In genomic region chr1:105829171-105829570, GRCm38 (mm10) we compare ENCODE assay signal across 20 mouse cellular contexts. TPM values are rescaled to one million over a fixed set of nuclear protein-coding genes. Genes with fewer than 3 reads are reported as not detected.
A peak's percentile ranks its signal among the peaks of the same experiment; 100 is the strongest.
DNase-seq lines count a peak whose midpoint lies in the region; ATAC-seq and TF ChIP-seq lines count a peak whose summit lies in the region.
"Had no signal": no experiment of that assay in that cellular context is flagged by ENCODE, and none has a peak within 500 bp of the region (broad histone marks: within the 10 kb centered on the region; RNA-seq: fewer than 3 reads in every experiment).

No protein-coding gene starts in this region.

- H3K4me2 ChIP-seq in hindbrain, postnatal 0 days (ENCODE audit: low read depth, low read length), result no peak overlapping the region
- H3K4me2 ChIP-seq: heart, embryonic 13.5 days; limb, embryonic 15.5 days had no signal

- H3K36me3 ChIP-seq in heart, adult 2 months (ENCODE audit: control insufficient read depth, insufficient read depth, low read length), result no peaks in the 10 kb centered on the region; the same call in 1 of the 2 replicates
- no peaks in the 10 kb centered on the region for H3K36me3 ChIP-seq in hindbrain, postnatal 0 days (ENCODE audit: insufficient read depth, low read length)
- H3K36me3 ChIP-seq: heart, embryonic 13.5 days; limb, embryonic 15.5 days had no signal

- no peak for TF ChIP-seq CTCF in heart, adult 2 months (IDR thresholded peaks at IDR 0.05)
- TF ChIP-seq CTCF in hindbrain, postnatal 0 days (IDR thresholded peaks at IDR 0.05; ENCODE audit: low read depth), result no peak

- intact Hi-C loops in heart, adult 2 months (cut with DNase I), result no loop called here
- intact Hi-C loops in left cerebral cortex, postnatal 4 days (cut with DNase I), result no loop called here
- intact Hi-C loops in left cerebral cortex, postnatal 10 days (cut with DNase I), result no loop called here

- H3K9ac ChIP-seq in heart, adult 2 months (ENCODE audit: low read depth, low read length), result no peak overlapping the region
- no peak overlapping the region for H3K9ac ChIP-seq in hindbrain, postnatal 0 days (replicated peaks; ENCODE audit: low read length)
- H3K9ac ChIP-seq: heart, embryonic 13.5 days; limb, embryonic 15.5 days had no signal

- no peaks in the 10 kb centered on the region for H3K9me3 ChIP-seq in hindbrain, postnatal 0 days (ENCODE audit: low read length)
- H3K9me3 ChIP-seq: heart, embryonic 13.5 days; limb, embryonic 15.5 days had no signal

- peak; percentile 12 for DNase-seq in heart, adult 11 months
- no peak for DNase-seq in heart, adult 2 months
- DNase-seq in left cerebral cortex, postnatal 4 days, result peak; percentile 27
- no peak for DNase-seq in left cerebral cortex, postnatal 10 days (ENCODE audit: extremely low spot score in 1 of 2, low spot score in 2 of 2)
- DNase-seq in hindbrain, postnatal 0 days (ENCODE audit: low spot score), result peak; percentile 61
- peak; percentile 53 for DNase-seq in retina, embryonic 14.5 days (ENCODE audit: low spot score)
- no peak for DNase-seq in adrenal gland, postnatal 4 days (ENCODE audit: low spot score in 2 of 2)
- no peak for DNase-seq in gastrocnemius, postnatal 4 days (ENCODE audit: low spot score in 2 of 2)
- DNase-seq: cerebellum, postnatal 36 days; gastrocnemius, postnatal 25 days; heart, postnatal 36 days; kidney, postnatal 14 days; lung, postnatal 14 days; right cerebral cortex, postnatal 4 days; thymus, postnatal 36 days had no signal

- no peak for TF ChIP-seq EP300 in heart, adult 2 months (IDR thresholded peaks at IDR 0.05; ENCODE audit: insufficient read depth, low read depth, low read length)

- H3K27me3 ChIP-seq in heart, adult 2 months (ENCODE audit: control insufficient read depth, insufficient read depth, low read length), result no peaks in the 10 kb centered on the region
- no peaks in the 10 kb centered on the region for H3K27me3 ChIP-seq in hindbrain, postnatal 0 days (ENCODE audit: insufficient read depth, low read length)
- H3K27me3 ChIP-seq: heart, embryonic 13.5 days; limb, embryonic 15.5 days had no signal

- no peaks in the 10 kb centered on the region for H3K79me2 ChIP-seq in heart, adult 2 months (replicated peaks; ENCODE audit: control insufficient read depth, insufficient read depth, low read length)

- WGBS in heart, adult 2 months, result 68% methylated on average over 5 of the region's 5 CpGs
- 50% methylated on average over 5 of the region's 5 CpGs for WGBS in hindbrain, postnatal 0 days

- H3K4me1 ChIP-seq in heart, adult 2 months (ENCODE audit: control insufficient read depth, insufficient read depth, low read length), result peaks cover 2% of the 10 kb centered on the region; the same call in 1 of the 2 replicates
- H3K4me1 ChIP-seq in hindbrain, postnatal 0 days (ENCODE audit: insufficient read depth, low read length), result no peaks in the 10 kb centered on the region
- H3K4me1 ChIP-seq: limb, embryonic 15.5 days had no signal

- peak; percentile 83 for ATAC-seq in hindbrain, postnatal 0 days
- ATAC-seq: intestine, embryonic 16.5 days had no signal

- no peak overlapping the region for H3K4me3 ChIP-seq in heart, adult 2 months
- H3K4me3 ChIP-seq in hindbrain, postnatal 0 days (ENCODE audit: low read length), result no peak overlapping the region
- H3K4me3 ChIP-seq: erythroblast, embryonic 14.5 days; heart, embryonic 13.5 days; limb, embryonic 15.5 days had no signal

- no peak for TF ChIP-seq POLR2A in heart, adult 2 months (IDR thresholded peaks at IDR 0.05; ENCODE audit: insufficient read depth, low read depth, low read length)

- no peak overlapping the region for H3K27ac ChIP-seq in heart, adult 2 months
- H3K27ac ChIP-seq in hindbrain, postnatal 0 days, result no peak overlapping the region
- H3K27ac ChIP-seq: heart, embryonic 13.5 days; limb, embryonic 15.5 days had no signal

RNA-seq across cellular contexts. Expression of gene Tnfrsf11a, which starts 48.7 kb away (rescaled TPM):
- total RNA-seq in heart, adult 2 months (2021), result 1 to 10 TPM; 1.4 to 1.9 TPM
- polyA plus RNA-seq in heart, adult 2 months (2012; rRNA removed), result 1.2 and 1.8 TPM in 2 replicates
- 1 to 10 TPM; 4.4 to 5.6 TPM for total RNA-seq in left cerebral cortex, postnatal 4 days (2021)
- 1 to 10 TPM; 7.9 to 8.7 TPM for total RNA-seq in left cerebral cortex, postnatal 10 days (2021)
- total RNA-seq in hindbrain, postnatal 0 days (2014; rRNA removed), result 3.2 and 4.0 TPM in 2 replicates
- polyA plus RNA-seq in hindbrain, postnatal 0 days (2015; fragmentation: Nextera tagmentation; extraction: Ambion mirVana), result 1.1 and 1.2 TPM in 2 replicates
- 1 to 10 TPM; 3.1 to 3.9 TPM for total RNA-seq in adrenal gland, postnatal 4 days (2021)
- 1 to 10 TPM; 2.1 to 2.4 TPM for total RNA-seq in gastrocnemius, postnatal 4 days (2021)
- total RNA-seq: megakaryocyte-erythroid progenitor cell, adult 5-6 weeks had no signal
- polyA plus RNA-seq: erythroblast, embryonic 14.5 days had no signal

Comparison
In these comparisons a context has a peak if more than half of its experiments do, and no peak if none do; other contexts are left out.
1. DNase-seq: peak in heart, adult 11 months (single experiment), left cerebral cortex, postnatal 4 days (single experiment), hindbrain, postnatal 0 days (single experiment) and retina, embryonic 14.5 days (single experiment); none in heart, adult 2 months (0 of 2), left cerebral cortex, postnatal 10 days (0 of 2), adrenal gland, postnatal 4 days (0 of 2) and gastrocnemius, postnatal 4 days (0 of 2).